Mouse (Mus musculus): ENCODE results near the gene Slc4a1.

Slc4a1 gene

GRCm38 (mm10) chr11:102321931-102322330 lies 44.1 kb downstream of the Slc4a1 start:
- DNase-seq (ENCODE audit: low read depth): no peak

GRCm38 (mm10) chr11:102320686-102321005 lies 45.4 kb downstream of the Slc4a1 start:
- DNase-seq (ENCODE audit: low read depth): no peak

DNA sequence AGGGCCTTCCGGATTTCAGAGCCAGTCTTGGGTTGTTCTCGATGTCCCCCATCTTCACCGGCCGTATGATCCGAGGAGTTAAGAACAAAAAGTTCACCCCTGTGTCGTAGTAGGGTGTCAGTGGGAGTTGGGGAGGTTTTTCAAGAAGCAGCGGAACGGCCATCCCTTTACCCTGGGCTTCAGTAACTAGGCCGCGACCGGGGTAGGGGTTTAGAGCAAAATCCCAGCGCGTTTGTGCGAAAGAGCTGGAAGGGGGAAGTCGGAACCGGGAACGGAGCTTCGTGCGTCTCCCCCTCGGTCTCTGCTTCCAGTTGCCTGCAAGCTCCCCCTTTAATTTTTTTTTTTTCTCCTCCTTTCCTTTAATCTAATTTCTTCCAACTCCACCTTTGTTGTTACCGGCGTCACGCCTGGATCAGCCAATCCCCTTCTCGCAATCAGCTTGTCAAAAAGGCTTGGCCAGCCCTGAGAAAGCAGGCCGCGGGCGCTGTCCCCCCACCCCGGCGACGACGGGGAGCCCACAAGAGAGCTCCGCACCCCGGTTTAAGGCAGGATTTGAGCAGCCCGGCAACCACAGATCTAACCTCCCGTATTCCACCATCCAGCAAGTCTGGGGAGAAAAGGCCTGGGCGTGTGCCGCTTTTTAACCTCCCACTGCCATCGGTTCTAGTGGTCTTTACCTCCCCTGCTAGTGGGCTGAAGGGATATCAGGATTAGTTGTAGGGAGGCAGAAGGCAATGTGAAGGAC lies 45.9 kb downstream of the Slc4a1 start:
- DNase-seq (ENCODE audit: low read depth): peak; percentile 83

GRCm38 (mm10) chr11:102319410-102319792 lies 46.6 kb downstream of the Slc4a1 start, which contains the start of gene Ubtf:
Ubtf (minus strand) TSS chr11:102319742.
- DNase-seq (ENCODE audit: low read depth): peak; percentile 84

DNA sequence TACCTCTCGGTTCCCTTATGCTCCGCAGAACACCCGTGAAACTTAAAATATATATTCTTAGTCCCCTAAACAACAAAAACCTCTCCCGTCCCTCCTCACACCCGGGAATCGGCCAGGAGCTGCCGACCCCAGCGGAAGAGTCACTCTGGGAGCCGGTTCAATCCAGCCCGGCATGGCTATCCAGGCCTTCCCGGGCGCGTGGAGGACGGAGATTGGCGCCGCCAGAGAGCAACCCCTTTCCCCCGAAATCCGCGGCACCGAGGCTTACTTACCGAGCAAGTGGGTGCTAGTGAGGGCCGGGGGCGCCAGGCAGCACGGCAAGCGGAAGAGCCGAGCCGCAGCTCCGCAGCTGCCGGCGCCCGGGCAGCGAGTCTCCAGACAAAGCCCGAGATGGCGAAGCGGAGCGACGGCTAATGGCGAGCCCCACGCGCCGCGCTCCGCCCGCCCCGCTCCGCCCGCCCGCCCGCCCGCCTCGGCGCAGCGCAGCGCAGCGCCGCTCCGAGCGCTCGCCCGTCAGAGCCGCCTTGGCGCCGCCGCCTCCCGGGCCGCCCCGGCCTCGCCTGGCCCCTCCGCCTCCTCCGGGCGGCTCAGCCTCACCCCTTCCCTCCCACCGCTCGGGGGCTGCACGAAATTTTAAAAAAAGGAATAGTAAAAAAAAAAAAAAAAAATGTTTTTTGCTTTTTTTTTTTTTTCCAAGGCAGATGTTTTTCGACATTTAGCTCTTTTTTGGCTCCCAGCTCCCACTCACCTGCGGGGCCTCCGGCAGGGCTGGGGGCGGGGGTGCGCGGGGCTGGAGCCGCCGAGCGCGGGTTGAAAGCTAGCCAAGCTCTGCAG lies 47.2 kb downstream of the Slc4a1 start:
- peak; percentile 72 for DNase-seq (ENCODE audit: low read depth)

- peak; percentile 73 for DNase-seq (ENCODE audit: low read depth)
Observed at GRCm38 (mm10) chr11:102317901-102318575, 48.0 kb downstream of the Slc4a1 start.

- DNase-seq (ENCODE audit: low read depth): peak; percentile 78
Observed at GRCm38 (mm10) chr11:102317298-102317900, 48.6 kb downstream of the Slc4a1 start.

DNA sequence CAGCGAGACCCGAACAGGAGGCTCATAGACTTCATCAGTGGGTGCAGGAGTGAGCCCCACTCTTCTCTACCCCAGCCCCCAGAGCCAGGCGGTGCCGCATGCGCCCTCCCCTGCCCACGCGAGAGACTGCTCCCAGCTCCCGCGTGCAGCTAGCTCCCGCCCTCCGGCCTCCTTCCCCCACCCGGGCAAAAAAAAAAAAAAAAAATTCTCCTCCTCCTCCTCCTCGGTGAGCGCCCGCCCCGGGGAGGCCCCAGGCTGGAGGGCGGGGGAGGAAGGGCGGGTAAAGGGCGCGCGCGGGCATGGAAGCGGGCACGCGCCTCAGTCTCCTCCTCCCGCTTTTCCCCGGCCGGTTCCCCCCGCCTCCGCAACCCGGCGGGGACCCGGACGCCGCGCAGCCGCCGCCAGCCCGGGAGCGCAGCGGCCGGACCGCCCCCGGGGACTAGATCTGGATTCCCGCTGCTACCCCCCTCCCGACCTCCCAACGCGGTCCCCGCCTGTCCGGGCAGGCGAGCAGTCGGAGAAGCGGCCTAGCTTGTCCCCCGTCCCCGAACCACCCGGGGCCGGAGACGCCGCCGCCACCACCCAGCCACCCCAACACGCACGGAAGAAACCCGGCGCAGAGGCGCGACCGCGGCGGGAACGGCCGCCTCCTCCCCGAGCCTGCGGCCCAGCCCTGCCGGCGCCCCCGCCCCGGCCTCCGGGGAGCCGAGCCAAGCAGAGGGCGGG lies 49.3 kb downstream of the Slc4a1 start:
- DNase-seq (ENCODE audit: low read depth): peak; percentile 90

DNA sequence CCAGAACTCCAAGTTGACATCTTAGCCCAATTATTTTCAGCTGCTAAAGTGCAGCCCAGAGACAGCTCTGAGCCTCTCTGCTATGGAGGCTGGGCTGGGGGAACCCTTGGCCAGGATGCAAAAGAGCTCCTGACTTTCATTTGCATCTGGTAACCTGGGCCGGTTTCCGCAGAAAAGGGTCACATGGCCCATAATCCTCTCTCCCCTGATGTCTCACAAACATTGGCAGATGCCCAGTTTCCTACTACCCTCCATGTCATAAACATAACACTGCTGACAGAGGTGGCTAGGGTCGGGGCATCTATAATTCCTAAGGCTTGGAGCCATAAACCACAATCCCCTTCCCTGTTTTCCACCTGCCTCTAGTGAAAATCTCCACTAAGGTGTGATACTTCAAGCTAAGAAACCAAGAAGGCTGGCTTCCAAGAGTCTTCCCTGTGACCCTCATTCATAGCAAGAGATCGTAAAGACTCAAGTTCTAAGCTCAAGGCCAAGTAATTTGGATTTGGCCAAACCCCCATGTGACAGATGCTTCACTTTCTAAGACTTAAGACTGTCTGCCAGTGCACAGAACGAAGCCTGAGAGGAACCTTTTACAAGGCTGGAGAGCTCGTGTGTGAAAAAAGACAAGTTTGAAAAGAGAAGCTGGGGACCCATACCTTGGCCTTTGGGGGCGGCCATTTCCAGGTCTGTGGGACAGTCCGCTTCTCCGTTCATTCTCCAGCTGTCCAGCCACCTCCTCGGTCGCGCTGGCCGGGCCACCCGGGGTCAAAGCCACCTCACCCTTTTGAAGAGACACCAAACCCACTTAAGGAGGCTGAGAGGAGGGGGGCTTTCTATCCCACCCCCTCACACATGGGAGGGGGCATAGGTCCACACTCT lies 50.1 kb downstream of the Slc4a1 start:
- DNase-seq (ENCODE audit: low read depth): no peak

DNA sequence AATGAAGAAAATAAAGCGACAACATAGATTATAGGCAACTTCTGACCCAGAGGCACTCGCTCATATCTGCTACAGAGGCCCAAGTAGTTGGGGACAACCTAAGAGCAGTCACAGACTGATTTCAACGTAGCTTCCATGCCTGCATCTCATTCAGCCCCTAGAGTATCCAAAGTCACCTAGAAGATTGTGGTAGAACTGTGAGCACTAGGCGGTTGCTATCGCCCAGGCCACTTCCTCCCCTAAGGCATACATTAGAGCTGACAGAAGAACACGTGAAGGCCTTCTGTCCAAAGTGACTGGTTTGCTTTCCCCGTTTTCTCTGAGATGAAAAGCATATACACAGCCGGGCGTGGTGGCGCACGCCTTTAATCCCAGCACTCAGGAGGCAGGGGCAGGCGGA lies 51.7 kb downstream of the Slc4a1 start:
- peak; percentile 15 for DNase-seq (ENCODE audit: low read depth)

- no peak for DNase-seq (ENCODE audit: low read depth)
Observed at GRCm38 (mm10) chr11:102312586-102312985, 53.4 kb downstream of the Slc4a1 start.

DNA sequence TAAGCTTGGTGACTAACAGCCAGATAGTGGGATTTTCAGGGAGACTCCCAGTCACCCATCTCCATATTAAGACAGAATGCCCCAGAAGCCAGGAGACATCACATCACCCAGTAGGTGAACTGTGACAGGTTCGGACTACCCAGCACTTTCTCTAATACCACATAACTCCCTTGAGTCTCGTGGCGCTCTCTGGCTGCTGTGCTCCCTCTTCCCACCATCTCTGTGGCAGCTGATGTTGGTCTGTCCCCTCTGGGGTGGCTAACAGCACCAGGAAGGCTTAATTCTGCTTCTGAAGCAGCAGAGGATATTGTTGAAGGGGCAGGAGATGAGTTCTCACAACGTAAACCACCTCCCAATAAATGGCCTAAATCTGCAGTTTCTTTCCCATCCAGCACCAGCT lies 54.0 kb downstream of the Slc4a1 start:
- no peak for DNase-seq (ENCODE audit: low read depth)

DNA sequence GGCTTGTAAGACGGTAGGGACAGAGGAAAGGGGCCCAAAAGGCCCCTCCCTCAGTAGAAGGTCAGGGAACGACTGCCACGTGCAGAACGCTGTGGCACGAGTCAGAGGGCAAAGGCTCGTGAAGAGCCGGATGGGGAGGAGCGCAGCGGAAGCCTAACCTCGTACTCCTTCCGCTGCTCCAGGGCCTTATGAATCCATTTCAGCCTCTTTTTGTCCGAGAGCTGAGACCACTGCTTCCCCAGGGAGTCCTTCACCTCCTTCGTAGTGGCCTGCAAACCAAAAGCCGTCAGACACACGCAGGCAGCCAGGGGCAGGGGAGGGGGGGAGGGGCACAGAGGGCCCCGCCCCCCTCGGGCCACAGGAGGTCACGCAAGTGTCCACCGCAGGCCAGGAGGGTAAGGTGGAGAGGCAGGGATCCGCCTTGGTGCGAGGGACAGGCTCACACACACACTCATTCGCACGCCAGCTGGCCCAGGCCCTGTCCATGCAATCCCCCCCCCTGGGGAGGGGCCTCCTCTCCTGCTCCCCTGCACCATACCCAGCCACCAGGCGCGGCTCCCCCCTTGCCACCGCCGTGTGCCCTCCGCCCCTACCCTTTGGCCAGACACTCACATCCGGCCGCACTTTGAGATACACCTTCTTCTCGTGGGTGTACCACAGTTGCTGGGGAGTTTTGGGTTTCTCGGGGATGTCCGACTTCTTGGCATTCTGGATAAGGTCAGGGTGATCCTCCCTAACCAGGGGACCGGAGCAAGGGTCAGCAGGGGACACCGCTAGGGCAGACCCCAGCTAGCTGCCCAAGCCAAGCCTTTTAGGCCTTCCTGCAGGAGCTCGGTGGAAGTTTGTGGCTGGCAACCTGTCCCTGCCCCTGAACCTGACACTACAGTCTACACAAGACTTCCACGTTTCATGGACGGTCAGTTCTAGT lies 55.0 kb downstream of the Slc4a1 start:
- peak; percentile 10 for DNase-seq (ENCODE audit: low read depth)

DNA sequence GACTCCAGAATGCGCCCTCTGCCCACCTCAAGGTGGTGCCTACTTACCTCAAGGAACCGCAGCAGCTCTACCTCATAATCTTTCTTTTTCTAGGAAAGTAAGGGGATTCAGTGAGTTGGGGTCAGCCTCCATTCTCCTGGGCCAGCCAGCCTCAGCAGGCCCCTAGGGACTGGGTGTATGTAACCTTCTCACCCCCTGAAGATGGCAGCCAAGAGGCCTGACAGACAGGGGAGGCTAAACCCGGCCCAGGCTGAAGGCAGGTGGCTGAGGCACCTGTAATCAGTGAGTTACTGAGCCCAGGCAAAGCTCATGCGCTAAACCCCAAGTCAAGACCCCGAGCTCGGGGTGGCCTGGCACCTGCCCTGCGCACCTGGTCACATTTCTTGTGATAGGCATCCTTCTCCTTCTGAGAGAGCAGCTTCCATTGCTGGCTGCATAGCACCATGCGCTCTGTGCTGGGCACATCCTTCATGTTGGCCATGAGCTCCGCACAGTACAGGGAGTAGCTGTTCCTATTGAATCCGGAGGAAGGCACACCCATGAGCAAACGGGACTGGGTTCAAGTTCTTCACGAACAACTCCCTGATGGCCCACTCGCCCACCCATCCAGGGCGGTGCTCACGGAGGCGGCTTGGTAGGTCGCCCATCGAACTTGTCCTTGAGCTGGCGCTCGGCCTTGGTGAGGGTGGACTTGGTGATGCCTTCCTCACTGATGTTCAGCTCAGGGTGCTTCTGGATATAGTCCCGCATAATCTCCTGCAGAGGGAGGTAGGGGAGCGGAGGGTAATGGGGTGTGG lies 56.0 kb downstream of the Slc4a1 start:
- DNase-seq (ENCODE audit: low read depth): peak; percentile 23

GRCm38 (mm10) chr11:102308979-102309378 lies 57.0 kb downstream of the Slc4a1 start:
- DNase-seq (ENCODE audit: low read depth): peak; percentile 98

GRCm38 (mm10) chr11:102308104-102308503 lies 57.9 kb downstream of the Slc4a1 start:
- DNase-seq (ENCODE audit: low read depth): no peak

DNA sequence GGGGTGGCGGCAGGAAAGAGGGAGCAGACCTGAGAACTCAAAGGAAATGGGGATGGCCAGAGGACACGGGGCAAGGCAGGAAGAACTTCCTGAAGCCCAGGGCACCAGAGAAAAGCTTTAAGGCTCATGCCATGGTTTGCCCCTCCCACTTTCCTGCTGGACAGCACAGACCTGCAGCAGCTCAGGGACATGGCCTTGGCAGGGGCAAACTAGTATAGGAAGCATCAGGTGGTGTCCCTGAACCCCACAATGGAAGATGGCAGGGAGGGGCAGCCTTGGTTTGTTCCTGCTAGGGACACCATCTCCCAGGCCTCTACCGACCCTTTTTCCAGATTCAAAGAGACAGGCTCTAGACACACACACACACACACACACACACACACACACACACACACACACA lies 60.6 kb downstream of the Slc4a1 start:
- no peak for DNase-seq (ENCODE audit: low read depth)

- DNase-seq (ENCODE audit: low read depth): no peak
Observed at GRCm38 (mm10) chr11:102304141-102304540, 61.9 kb downstream of the Slc4a1 start.

DNA sequence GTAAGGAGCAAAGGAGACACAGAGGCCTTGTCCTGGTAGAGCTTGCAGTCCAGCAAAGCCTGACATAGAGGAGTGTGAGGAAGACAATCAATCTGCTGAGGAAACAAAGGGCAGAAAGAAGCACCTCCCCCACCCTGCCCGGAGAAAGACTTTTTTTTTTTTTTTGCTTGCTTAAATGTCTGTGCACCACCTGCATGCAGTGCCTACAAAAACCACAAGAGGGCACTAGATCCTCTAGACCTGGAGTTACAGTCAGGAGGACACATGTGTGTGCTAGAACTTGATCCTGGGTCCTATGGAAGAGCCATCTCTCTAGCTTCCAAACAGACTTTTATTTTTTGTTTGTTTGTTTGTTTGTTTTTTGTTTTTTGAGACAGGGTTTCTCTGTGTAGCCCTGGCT lies 66.2 kb downstream of the Slc4a1 start:
- DNase-seq (ENCODE audit: low read depth): peak; percentile 87
